In the genomic region with DNA sequence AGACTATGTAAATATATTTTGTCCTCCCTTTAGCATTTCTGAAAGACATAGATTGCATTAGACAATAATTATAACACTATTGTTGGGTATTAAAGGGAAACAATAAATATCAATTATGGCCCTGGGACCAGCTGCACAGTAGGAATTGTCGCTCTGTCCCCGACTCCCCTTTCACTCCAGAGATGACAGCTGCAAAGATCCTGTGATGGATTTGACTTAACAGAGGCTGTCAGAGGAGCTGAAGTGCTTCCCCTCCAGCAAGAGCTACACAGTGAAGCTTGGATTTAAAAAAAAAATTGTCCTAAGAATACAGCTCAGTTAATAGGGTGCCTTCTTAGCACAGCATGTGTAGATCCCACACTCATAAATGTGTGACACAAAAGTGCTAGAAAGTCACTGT, we compare ENCODE assay signal across 32 mouse cellular contexts. TPM values are rescaled to one million over a fixed set of nuclear protein-coding genes. Genes with fewer than 3 reads are reported as not detected.
DNase-seq lines count a peak whose midpoint lies in the region; ATAC-seq and TF ChIP-seq lines count a peak whose summit lies in the region.
"Had no signal": no experiment of that assay in that cellular context is flagged by ENCODE, and none has a peak within 500 bp of the region (broad histone marks: within the 10 kb centered on the region; RNA-seq: fewer than 3 reads in every experiment).

No protein-coding gene starts in this region.

- no peak for ATAC-seq in forebrain, embryonic 12.5 days (ENCODE audit: low FRiP score)
- ATAC-seq in forebrain, embryonic 14.5 days, result peak; percentile 88
- peak; percentile 78 for ATAC-seq in forebrain, postnatal 0 days
- no peak for ATAC-seq in intestine, embryonic 16.5 days
- no peak for ATAC-seq in liver, embryonic 12.5 days
- ATAC-seq: Patski had no signal

- H3K27ac ChIP-seq in forebrain, embryonic 12.5 days, result 0 out of 2 replicates have a peak overlapping the region, but pooled peaks have one; percentile 42
- H3K27ac ChIP-seq in forebrain, embryonic 10.5 days, result no peak overlapping the region
- no peak overlapping the region for H3K27ac ChIP-seq in forebrain, embryonic 14.5 days (ENCODE audit: low read depth, low read length)
- H3K27ac ChIP-seq in forebrain, postnatal 0 days (ENCODE audit: low read depth, low read length), result no peak overlapping the region
- no peak overlapping the region for H3K27ac ChIP-seq in intestine, embryonic 16.5 days (ENCODE audit: low read length)
- H3K27ac ChIP-seq in liver, embryonic 12.5 days, result no peak overlapping the region
- H3K27ac ChIP-seq: embryonic facial prominence, embryonic 15.5 days; hindbrain, embryonic 12.5 days; hindbrain, embryonic 15.5 days had no signal

- H3K9me3 ChIP-seq in forebrain, embryonic 12.5 days, result no peaks in the 10 kb centered on the region
- no peaks in the 10 kb centered on the region; the same call in 1 of the 2 replicates for H3K9me3 ChIP-seq in forebrain, embryonic 10.5 days
- H3K9me3 ChIP-seq in forebrain, embryonic 14.5 days (replicated peaks; ENCODE audit: control insufficient read depth, low read length), result no peaks in the 10 kb centered on the region
- no peaks in the 10 kb centered on the region for H3K9me3 ChIP-seq in forebrain, postnatal 0 days (ENCODE audit: low read length)
- no peaks in the 10 kb centered on the region for H3K9me3 ChIP-seq in intestine, embryonic 16.5 days (ENCODE audit: control insufficient read depth, low read length)
- H3K9me3 ChIP-seq in liver, embryonic 12.5 days (replicated peaks), result no peaks in the 10 kb centered on the region
- H3K9me3 ChIP-seq: embryonic facial prominence, embryonic 15.5 days; G1E; hindbrain, embryonic 12.5 days; hindbrain, embryonic 15.5 days had no signal

- TF ChIP-seq CTCF in forebrain, postnatal 0 days (IDR thresholded peaks at IDR 0.05; ENCODE audit: low read depth), result no peak

- no peak for DNase-seq in forebrain, embryonic 10.5 days (ENCODE audit: extremely low spot score, low spot score)
- DNase-seq in forebrain, embryonic 14.5 days (ENCODE audit: low spot score), result peak; percentile 52
- peak; percentile 10 for DNase-seq in forebrain, postnatal 0 days
- no peak for DNase-seq in cerebellum, adult 11 months
- DNase-seq: adrenal gland, postnatal 10 days; adrenal gland, postnatal 36 days; B cell, adult 2 months; cerebellum, adult 11-12 months; cerebellum, adult 8-10 months; cerebellum, postnatal 10 days; cerebellum, postnatal 36 days; embryo, embryonic 11 days; gastrocnemius, postnatal 10 days; heart, adult 11 months; kidney, adult 11 months had no signal

- H3K9ac ChIP-seq in forebrain, embryonic 12.5 days, result no peak overlapping the region
- H3K9ac ChIP-seq in forebrain, embryonic 14.5 days (ENCODE audit: low read length), result no peak overlapping the region
- H3K9ac ChIP-seq in forebrain, postnatal 0 days, result no peak overlapping the region
- no peak overlapping the region for H3K9ac ChIP-seq in intestine, embryonic 16.5 days (ENCODE audit: low read depth, low read length)
- no peak overlapping the region for H3K9ac ChIP-seq in liver, embryonic 12.5 days
- H3K9ac ChIP-seq: embryonic facial prominence, embryonic 15.5 days; hindbrain, embryonic 12.5 days; hindbrain, embryonic 15.5 days had no signal

- no peaks in the 10 kb centered on the region for H3K36me3 ChIP-seq in forebrain, embryonic 12.5 days (replicated peaks)
- no peaks in the 10 kb centered on the region for H3K36me3 ChIP-seq in forebrain, embryonic 10.5 days (replicated peaks)
- no peaks in the 10 kb centered on the region for H3K36me3 ChIP-seq in forebrain, embryonic 14.5 days (ENCODE audit: control insufficient read depth, insufficient read depth, low read length)
- H3K36me3 ChIP-seq in forebrain, postnatal 0 days (ENCODE audit: insufficient read depth), result no peaks in the 10 kb centered on the region
- H3K36me3 ChIP-seq in intestine, embryonic 16.5 days (ENCODE audit: control insufficient read depth, insufficient read depth, low read length), result no peaks in the 10 kb centered on the region
- no peaks in the 10 kb centered on the region for H3K36me3 ChIP-seq in liver, embryonic 12.5 days
- H3K36me3 ChIP-seq: embryonic facial prominence, embryonic 15.5 days; G1E; hindbrain, embryonic 12.5 days; hindbrain, embryonic 15.5 days had no signal

- H3K4me2 ChIP-seq in forebrain, embryonic 12.5 days, result no peak overlapping the region
- no peak overlapping the region for H3K4me2 ChIP-seq in forebrain, embryonic 14.5 days (ENCODE audit: low read length)
- no peak overlapping the region for H3K4me2 ChIP-seq in forebrain, postnatal 0 days (ENCODE audit: low read depth)
- H3K4me2 ChIP-seq in intestine, embryonic 16.5 days (ENCODE audit: low read depth, low read length), result no peak overlapping the region
- H3K4me2 ChIP-seq in liver, embryonic 12.5 days, result no peak overlapping the region
- H3K4me2 ChIP-seq: embryonic facial prominence, embryonic 15.5 days; heart, embryonic 11.5 days; hindbrain, embryonic 12.5 days; hindbrain, embryonic 15.5 days had no signal

- H3K4me1 ChIP-seq in forebrain, embryonic 12.5 days, result no peaks in the 10 kb centered on the region
- no peaks in the 10 kb centered on the region; the same call in 1 of the 2 replicates for H3K4me1 ChIP-seq in forebrain, embryonic 10.5 days
- no peaks in the 10 kb centered on the region for H3K4me1 ChIP-seq in forebrain, embryonic 14.5 days (ENCODE audit: control insufficient read depth, insufficient read depth, low read length)
- no peaks in the 10 kb centered on the region for H3K4me1 ChIP-seq in forebrain, postnatal 0 days (ENCODE audit: insufficient read depth)
- no peaks in the 10 kb centered on the region for H3K4me1 ChIP-seq in intestine, embryonic 16.5 days (ENCODE audit: control insufficient read depth, insufficient read depth, low read length)
- H3K4me1 ChIP-seq in liver, embryonic 12.5 days, result no peaks in the 10 kb centered on the region
- H3K4me1 ChIP-seq: embryonic facial prominence, embryonic 15.5 days; hindbrain, embryonic 12.5 days; hindbrain, embryonic 15.5 days had no signal

- H3K4me3 ChIP-seq in forebrain, embryonic 12.5 days (replicated peaks), result no peak overlapping the region
- H3K4me3 ChIP-seq in forebrain, embryonic 10.5 days, result no peak overlapping the region
- no peak overlapping the region for H3K4me3 ChIP-seq in forebrain, embryonic 14.5 days (ENCODE audit: low read depth, low read length)
- H3K4me3 ChIP-seq in forebrain, postnatal 0 days (ENCODE audit: low read depth, low read length), result no peak overlapping the region
- H3K4me3 ChIP-seq in intestine, embryonic 16.5 days (ENCODE audit: low read length), result no peak overlapping the region
- no peak overlapping the region for H3K4me3 ChIP-seq in liver, embryonic 12.5 days
- H3K4me3 ChIP-seq: embryonic facial prominence, embryonic 15.5 days; hindbrain, embryonic 12.5 days; hindbrain, embryonic 15.5 days had no signal

- no peaks in the 10 kb centered on the region for H3K27me3 ChIP-seq in forebrain, embryonic 12.5 days
- H3K27me3 ChIP-seq in forebrain, embryonic 10.5 days (ENCODE audit: poor library complexity, severe bottlenecking), result no peaks in the 10 kb centered on the region
- no peaks in the 10 kb centered on the region for H3K27me3 ChIP-seq in forebrain, embryonic 14.5 days (replicated peaks; ENCODE audit: control insufficient read depth, insufficient read depth, low read length)
- H3K27me3 ChIP-seq in forebrain, postnatal 0 days (ENCODE audit: insufficient read depth, low read length), result no peaks in the 10 kb centered on the region; the same call in 1 of the 2 replicates
- H3K27me3 ChIP-seq in intestine, embryonic 16.5 days (replicated peaks; ENCODE audit: control insufficient read depth, insufficient read depth, low read length), result no peaks in the 10 kb centered on the region
- no peaks in the 10 kb centered on the region for H3K27me3 ChIP-seq in liver, embryonic 12.5 days (replicated peaks)
- H3K27me3 ChIP-seq: embryonic facial prominence, embryonic 15.5 days; hindbrain, embryonic 12.5 days; hindbrain, embryonic 15.5 days had no signal

- 45% methylated on average over 2 of the region's 2 CpGs for WGBS in forebrain, embryonic 12.5 days
- WGBS in forebrain, embryonic 10.5 days, result 83% methylated on average over 2 of the region's 2 CpGs
- 54% methylated on average over 2 of the region's 2 CpGs for WGBS in forebrain, embryonic 14.5 days
- 43% methylated on average over 2 of the region's 2 CpGs for WGBS in forebrain, postnatal 0 days
- 59% methylated on average over 2 of the region's 2 CpGs for WGBS in intestine, embryonic 16.5 days
- WGBS in liver, embryonic 12.5 days (ENCODE audit: insufficient replicate concordance), result 65% methylated on average over 2 of the region's 2 CpGs

RNA-seq across cellular contexts. Expression of gene Art2b, which starts 13.1 kb away (rescaled TPM):
- not detected in 2 replicates for polyA plus RNA-seq in forebrain, embryonic 12.5 days (2016; fragmentation: Nextera tagmentation; extraction: Ambion mirVana)
- polyA plus RNA-seq in forebrain, embryonic 10.5 days (2016; fragmentation: Nextera tagmentation; extraction: Ambion mirVana), result not detected in 2 replicates
- not detected in 2 replicates for polyA plus RNA-seq in forebrain, embryonic 14.5 days (2014; fragmentation: Nextera tagmentation; extraction: Ambion mirVana)
- not detected in 2 replicates for total RNA-seq in forebrain, postnatal 0 days (2014; rRNA removed)
- not detected in 2 replicates for polyA plus RNA-seq in forebrain, postnatal 0 days (2015; fragmentation: Nextera tagmentation; extraction: Ambion mirVana)
- 0.43 and 0.56 TPM in 2 replicates for polyA plus RNA-seq in intestine, embryonic 16.5 days (2015; fragmentation: Nextera tagmentation; extraction: Ambion mirVana)
- 0.07 TPM in 1 of 2 replicates, not detected in the other for polyA plus RNA-seq in liver, embryonic 12.5 days (2016; fragmentation: Nextera tagmentation; extraction: Ambion mirVana)
- total RNA-seq: adrenal gland, postnatal 36 days; CH12.LX; G1E; gastrocnemius, adult 18-20 months; gastrocnemius, postnatal 10 days; gastrocnemius, postnatal 4 days; heart, adult 8-10 months; heart, postnatal 25 days had no signal
- polyA plus RNA-seq: embryonic facial prominence, embryonic 11.5 days; embryonic facial prominence, embryonic 15.5 days; G1E; heart, embryonic 11.5 days; heart, embryonic 14.5 days; heart, postnatal 0 days; hindbrain, embryonic 12.5 days; hindbrain, embryonic 15.5 days; Patski had no signal

Comparison
In these comparisons a context has a peak if more than half of its experiments do, and no peak if none do; other contexts are left out.
1. ATAC-seq: peak in forebrain, embryonic 14.5 days (single experiment) and forebrain, postnatal 0 days (single experiment); none in forebrain, embryonic 12.5 days (single experiment), intestine, embryonic 16.5 days (single experiment) and liver, embryonic 12.5 days (single experiment).
2. DNase-seq: peak in forebrain, embryonic 14.5 days (single experiment) and forebrain, postnatal 0 days (single experiment); none in forebrain, embryonic 10.5 days (single experiment) and cerebellum, adult 11 months (single experiment).